Mouse (Mus musculus): ENCODE results near the gene Cib2.

The Cib2 gene

GRCm38 (mm10) chr9:54547536-54547935 is 12.5 kb downstream of the Cib2 start:
- peak; percentile 47 for DNase-seq (ENCODE audit: low read depth, low spot score)

- DNase-seq (ENCODE audit: low read depth, low spot score) = no peak
Measured at GRCm38 (mm10) chr9:54544954-54545315, 15.1 kb downstream of the Cib2 start.

GRCm38 (mm10) chr9:54544212-54544953 is 15.6 kb downstream of the Cib2 start:
- no peak for DNase-seq (ENCODE audit: low read depth, low spot score)

- DNase-seq (ENCODE audit: low read depth, low spot score) = no peak
Measured at GRCm38 (mm10) chr9:54540801-54541200, 19.2 kb downstream of the Cib2 start.

GRCm38 (mm10) chr9:54538684-54539083 is 21.3 kb downstream of the Cib2 start, which contains the start of gene Sh2d7:
Sh2d7 (plus strand) TSS chr9:54538984.
- no peak for DNase-seq (ENCODE audit: low read depth, low spot score)

- DNase-seq (ENCODE audit: low read depth, low spot score) = no peak
Measured at GRCm38 (mm10) chr9:54538244-54538643, 21.8 kb downstream of the Cib2 start.

- no peak for DNase-seq (ENCODE audit: low read depth, low spot score)
Measured at GRCm38 (mm10) chr9:54537480-54537879, 22.5 kb downstream of the Cib2 start.

- no peak for DNase-seq (ENCODE audit: low read depth, low spot score)
Measured at GRCm38 (mm10) chr9:54537030-54537429, 23.0 kb downstream of the Cib2 start.

GRCm38 (mm10) chr9:54536236-54536635 is 23.8 kb downstream of the Cib2 start:
- no peak for DNase-seq (ENCODE audit: low read depth, low spot score)

GRCm38 (mm10) chr9:54533975-54534374 is 26.0 kb downstream of the Cib2 start:
- DNase-seq (ENCODE audit: low read depth, low spot score) = peak; percentile 12

- DNase-seq (ENCODE audit: low read depth, low spot score) = no peak
Measured at GRCm38 (mm10) chr9:54532926-54533325, 27.1 kb downstream of the Cib2 start.

- no peak for DNase-seq (ENCODE audit: low read depth, low spot score)
Measured at GRCm38 (mm10) chr9:54531421-54531820, 28.6 kb downstream of the Cib2 start.

- no peak for DNase-seq (ENCODE audit: low read depth, low spot score)
Measured at GRCm38 (mm10) chr9:54530836-54531235, 29.2 kb downstream of the Cib2 start.

- DNase-seq (ENCODE audit: low read depth, low spot score) = no peak
Measured at GRCm38 (mm10) chr9:54529950-54530349, 30.1 kb downstream of the Cib2 start.

- DNase-seq (ENCODE audit: low read depth, low spot score) = no peak
Measured at GRCm38 (mm10) chr9:54527694-54528093, 32.3 kb downstream of the Cib2 start.

- no peak for DNase-seq (ENCODE audit: low read depth, low spot score)
Measured at GRCm38 (mm10) chr9:54520286-54520685, 39.7 kb downstream of the Cib2 start.

- no peak for DNase-seq (ENCODE audit: low read depth, low spot score)
Measured at GRCm38 (mm10) chr9:54518921-54519320, 41.1 kb downstream of the Cib2 start.

GRCm38 (mm10) chr9:54515991-54516390 is 44.0 kb downstream of the Cib2 start:
- DNase-seq (ENCODE audit: low read depth, low spot score) = no peak

GRCm38 (mm10) chr9:54502873-54503272 is 57.1 kb downstream of the Cib2 start:
- DNase-seq (ENCODE audit: low read depth, low spot score) = peak; percentile 18

- no peak for DNase-seq (ENCODE audit: low read depth, low spot score)
Measured at GRCm38 (mm10) chr9:54502111-54502495, 57.9 kb downstream of the Cib2 start.

GRCm38 (mm10) chr9:54501453-54502110 is 58.4 kb downstream of the Cib2 start, which contains the start of gene Dmxl2:
Dmxl2 (minus strand) TSS chr9:54501626.
- peak; percentile 97 for DNase-seq (ENCODE audit: low read depth, low spot score)

- peak; percentile 60 for DNase-seq (ENCODE audit: low read depth, low spot score)
Measured at GRCm38 (mm10) chr9:54500832-54501452, 59.1 kb downstream of the Cib2 start.

- DNase-seq (ENCODE audit: low read depth, low spot score) = no peak
Measured at GRCm38 (mm10) chr9:54499791-54500190, 60.2 kb downstream of the Cib2 start.

Measured in ZHBTc4 (cell line).